Mouse (Mus musculus): ENCODE results near the gene H2-Ab1.

- TF ChIP-seq MAFK (IDR thresholded peaks at IDR 0.05; ENCODE audit: insufficient read depth, low read depth, low read length) (no peak), ZC3H11A (IDR thresholded peaks at IDR 0.05; ENCODE audit: borderline replicate concordance, low read depth, low read length) (no peak), CHD2 (IDR thresholded peaks at IDR 0.05; ENCODE audit: low read depth, low read length) (no peak), ZNF384 (IDR thresholded peaks at IDR 0.05; ENCODE audit: low read depth, low read length) (no peak)
Measured at GRCm38 (mm10) chr17:34285371-34285770, 27.9 kb downstream of the H2-Ab1 start.

Measured in ES-E14 (cell line).